Mouse (Mus musculus) cerebellum, adult 2 months (tissue): ENCODE data around the gene Rufy3.

Experiments used
- CTCF ChIP-seq: fragments of 200-500 bp; IDR thresholded peaks from 2 replicates; pipeline ENCODE4 v1.5.1; 2011; ENCODE audit warnings: low read depth, mild to moderate bottlenecking, control low read depth, low read length, moderate library complexity, borderline replicate concordance; ENCODE audit not compliant: insufficient read depth
- POLR2A ChIP-seq: fragments of 200-500 bp; IDR thresholded peaks from 2 replicates; pipeline ENCODE4 v1.6.1; 2011; ENCODE audit warnings: low read length, control low read depth, borderline replicate concordance; ENCODE audit not compliant: insufficient read depth

DNA sequence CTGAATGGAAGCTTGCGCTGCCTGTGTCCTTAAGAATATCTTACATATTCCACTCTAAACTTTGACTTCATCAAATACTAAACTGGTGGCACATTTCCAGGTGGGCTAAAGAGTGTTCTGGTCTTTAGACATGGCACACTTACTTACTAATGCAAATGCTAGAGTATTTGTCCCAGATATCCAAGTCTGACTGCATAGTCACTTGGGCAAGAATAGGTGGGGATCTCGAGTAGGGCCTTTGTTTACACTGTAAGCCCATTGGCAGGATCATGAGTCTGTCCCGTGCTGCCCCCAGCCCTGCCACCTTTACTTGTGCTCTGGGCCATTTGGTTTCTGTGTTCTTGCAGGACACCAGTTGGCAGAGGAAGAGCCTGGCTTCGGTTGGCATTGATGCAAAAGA, 52.1 kb downstream of the Rufy3 start:
- TF ChIP-seq POLR2A = no peak
- TF ChIP-seq CTCF = no peak
